Mouse (Mus musculus) monocyte, adult 2 months (primary cell): ENCODE data around the gene Vmn2r99.

ENCODE experiments used
- DNase-seq, 2 experiments: peaks; one replicate each; pipeline ENCODE4 v3.0.0; 2022; ENCODE audit warnings: low spot score in 2 of 2, low read depth in 1 of 2

The Vmn2r99 gene

DNA sequence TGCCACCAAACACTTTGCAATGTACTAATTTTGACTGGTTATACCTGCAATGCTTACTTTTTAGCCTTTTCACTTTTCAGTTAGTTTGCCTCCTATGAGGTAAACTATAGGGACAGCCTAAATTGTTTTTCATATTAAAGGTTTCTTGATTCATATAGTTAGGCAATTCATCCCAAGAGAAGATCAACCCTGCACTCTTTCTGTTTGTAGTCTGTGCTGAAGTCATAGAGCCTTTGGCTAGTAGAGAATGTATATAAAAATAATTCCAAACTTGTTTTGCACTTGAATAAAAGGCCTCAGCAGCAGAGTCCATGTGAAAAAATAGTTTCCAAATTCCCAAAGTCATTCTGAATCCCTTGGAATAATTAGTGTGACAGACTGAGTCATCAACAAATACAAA, at the start of gene Vmn2r99:
Vmn2r99 (plus strand) TSS at position 301 of the 400 bp plus-strand sequence.
- DNase-seq: no peak

DNA sequence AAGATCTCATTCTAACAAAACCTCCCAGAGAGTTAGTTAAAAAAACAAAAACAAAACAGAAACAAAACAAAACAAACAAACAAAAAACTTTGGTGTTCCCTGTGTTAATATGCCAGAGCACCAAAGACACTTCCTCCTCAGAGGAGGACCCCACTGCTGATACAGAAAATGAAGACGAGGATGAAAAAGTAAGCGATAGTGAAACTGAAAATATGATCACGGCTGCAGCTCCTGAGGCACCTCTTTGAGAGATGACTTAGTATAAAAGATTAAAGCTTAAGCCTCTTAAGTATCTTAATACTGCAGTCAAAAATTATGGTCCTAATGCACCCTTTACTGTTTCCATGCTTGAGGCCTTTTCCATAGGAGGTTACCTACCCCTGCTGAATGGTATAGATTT, 75.9 kb downstream of the Vmn2r99 start:
- no peak for DNase-seq

GRCm38 (mm10) chr17:19444932-19445331, 83.2 kb downstream of the Vmn2r99 start:
- DNase-seq: no peak
